Mouse (Mus musculus) brain, embryonic 14.5 days (tissue): ENCODE results near the gene Snta1.

Experiments
- CTCF ChIP-seq: fragments of 200-500 bp; IDR thresholded peaks from 2 replicates; pipeline ENCODE4 v1.5.1; 2012; ENCODE audit warnings: inconsistent platforms, mild to moderate bottlenecking, moderate library complexity, borderline replicate concordance; ENCODE audit not compliant: insufficient read depth, insufficient read length; ENCODE audit errors: extremely low read depth
- POLR2A ChIP-seq: fragments of 200-500 bp; IDR thresholded peaks from 2 replicates; pipeline ENCODE4 v1.6.1; 2012; ENCODE audit warnings: mild to moderate bottlenecking, inconsistent platforms, borderline replicate concordance; ENCODE audit not compliant: poor library complexity, insufficient read depth, insufficient read length, severe bottlenecking; ENCODE audit errors: extremely low read depth

DNA sequence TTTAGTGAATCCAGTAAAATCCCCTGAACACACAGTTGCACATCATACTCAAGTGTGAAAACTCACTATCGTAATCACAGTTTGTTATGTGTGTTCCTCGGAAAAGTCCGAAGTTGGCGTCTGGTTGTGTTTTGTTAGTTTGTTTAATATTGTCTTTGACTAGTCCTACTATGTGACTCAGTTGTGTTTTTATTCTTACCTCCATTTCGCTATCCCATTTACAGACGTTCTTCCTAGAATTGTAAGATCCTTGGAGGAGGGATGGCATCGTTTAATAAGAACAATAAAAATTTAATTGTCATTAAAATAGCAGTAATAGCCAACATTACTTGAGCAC is 29.3 kb upstream of the Snta1 start:
- TF ChIP-seq CTCF (no peak), POLR2A (no peak)
